Mouse (Mus musculus): Measurements from ENCODE around the gene Tas2r123.

Tas2r123 gene

GRCm38 (mm10) chr6:132846842-132847241 is at the start of gene Tas2r123:
Gene Tas2r123, plus strand, starts transcription at chr6:132847142.
- DNase-seq, result no peak

- no peak for DNase-seq
These were observed 44.4 kb upstream of the Tas2r123 start, which contains the start of gene Tas2r117 for GRCm38 (mm10) chr6:132802518-132802917. Gene Tas2r117, plus strand, starts transcription at chr6:132802818.

GRCm38 (mm10) chr6:132855138-132855537 is 8.2 kb downstream of the Tas2r123 start, which contains the start of gene Tas2r116:
Gene Tas2r116, plus strand, starts transcription at chr6:132855438.
- no peak for DNase-seq

GRCm38 (mm10) chr6:132867708-132868107 is 20.8 kb downstream of the Tas2r123 start, which contains the start of gene Tas2r110:
Gene Tas2r110, plus strand, starts transcription at chr6:132868008.
- DNase-seq, result no peak

- no peak for DNase-seq
These were observed 45.8 kb downstream of the Tas2r123 start, which contains the start of gene Tas2r113 for GRCm38 (mm10) chr6:132892711-132893110. Gene Tas2r113, plus strand, starts transcription at chr6:132893011.
